Mouse (Mus musculus) forebrain, postnatal 0 days (tissue): ENCODE results near the gene Rabggtb. TPM values are rescaled to one million over a fixed set of nuclear protein-coding genes. Genes with fewer than 3 reads are reported as not detected.
A peak's percentile ranks its signal among the peaks of the same experiment; 100 is the strongest.

Source experiments
- ATAC-seq: fragments of 200-750 bp; cut with Nextera tagmentation; 2 replicates; pipeline ENCODE4 v1.8.0; 2017; ENCODE audit warnings: mild to moderate bottlenecking, moderate library complexity
- DNase-seq: peaks from one replicate; pipeline ENCODE4 v3.0.0-alpha.2; 2015
- H3K27ac ChIP-seq: fragments of 300-500 bp; sonication (generic); 2 replicates; pipeline ENCODE4 v1.5.1; 2014; ENCODE audit warnings: low read depth, mild to moderate bottlenecking, antibody characterized with exemption, low read length, moderate library complexity, mixed read lengths
- H3K27me3 ChIP-seq: fragments of 300-500 bp; sonication (generic); 2 replicates; pipeline ENCODE4 v1.6.1; 2014; ENCODE audit warnings: mild to moderate bottlenecking, low read length, mixed read lengths; ENCODE audit not compliant: insufficient read depth
- H3K36me3 ChIP-seq: fragments of 300-500 bp; sonication (generic); 2 replicates; pipeline ENCODE4 v1.6.1; 2014; ENCODE audit warnings: mild to moderate bottlenecking, moderate library complexity; ENCODE audit not compliant: insufficient read depth
- H3K4me1 ChIP-seq: fragments of 300-500 bp; sonication (generic); 2 replicates; pipeline ENCODE4 v1.6.1; 2014; ENCODE audit warnings: antibody characterized with exemption; ENCODE audit not compliant: insufficient read depth
- H3K4me2 ChIP-seq: fragments of 300-500 bp; sonication (generic); 2 replicates; pipeline ENCODE4 v1.6.1; 2014; ENCODE audit warnings: low read depth, mild to moderate bottlenecking, moderate library complexity
- H3K4me3 ChIP-seq: fragments of 300-500 bp; sonication (generic); 2 replicates; pipeline ENCODE4 v1.5.1; 2014; ENCODE audit warnings: low read depth, low read length, mixed read lengths
- H3K9ac ChIP-seq: fragments of 300-500 bp; sonication (generic); 2 replicates; pipeline ENCODE4 v1.6.1; 2014; ENCODE audit warnings: mild to moderate bottlenecking
- H3K9me3 ChIP-seq: fragments of 300-500 bp; sonication (generic); 2 replicates; pipeline ENCODE4 v1.6.1; 2016; ENCODE audit warnings: low read length
- CTCF ChIP-seq: sonication (generic); IDR thresholded peaks from 2 replicates; pipeline ENCODE4 v1.5.1; 2016; ENCODE audit warnings: antibody characterized with exemption, control low read depth, low read depth
- WGBS: fragments of 180-500 bp; shearing (Covaris S2); extraction: QIAGEN DNeasy Blood & Tissue Kit; methylation state at CpG from one replicate; pipeline ENCODE4 v1.1.7; 2014; 5-methylcytosine and 5-hydroxymethylcytosine counted together
- polyA plus RNA-seq: library from polyadenylated mRNA; unstranded; fragments of >200 nt; fragmentation: Nextera tagmentation; extraction: Ambion mirVana; gene quantifications from 2 replicates; pipeline ENCODE4 v1.2.1, GENCODE M21; 2015
- total RNA-seq: library from RNA; depleted of rRNA; stranded (reverse); fragments of >200 nt; gene quantifications from 2 replicates; pipeline ENCODE4 v1.2.3, GENCODE M21; 2014

The Rabggtb gene
- total and polyA plus RNA-seq, 2 experiments from 2014 or later = 56.9 to 71.2 TPM

DNA sequence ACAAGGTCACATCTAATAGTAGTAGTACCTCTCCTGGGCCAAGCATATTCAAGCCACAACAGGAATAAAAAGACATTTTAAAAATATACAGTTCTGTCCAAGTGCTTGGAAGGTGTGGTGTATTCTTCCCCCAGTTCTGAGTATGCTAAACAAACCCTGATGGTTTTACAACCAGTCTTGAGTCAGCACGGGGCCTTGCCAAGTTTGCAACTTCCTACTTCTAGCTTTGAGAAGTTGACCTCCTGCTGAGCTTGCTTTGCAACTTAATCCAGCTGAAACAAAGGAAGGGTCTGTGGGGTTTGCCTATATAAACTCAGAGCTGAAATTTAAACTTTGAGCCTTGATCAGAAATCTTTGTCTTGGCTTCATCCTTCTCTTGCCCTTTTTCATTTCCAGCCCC, 4.4 kb upstream of the Rabggtb start:
- WGBS = 3% methylated on average over 1 of the region's 1 CpGs
- Histone ChIP-seq H3K9ac (no peak overlapping the region), H3K9me3 (no peaks in the 10 kb centered on the region), H3K4me3 (no peak overlapping the region), H3K4me2 (no peak overlapping the region), H3K27ac (no peak overlapping the region), H3K27me3 (no peaks in the 10 kb centered on the region), H3K36me3 (no peaks in the 10 kb centered on the region), H3K4me1 (no peaks in the 10 kb centered on the region)
- TF ChIP-seq CTCF = no peak
- ATAC-seq (no peak), DNase-seq (no peak)

DNA sequence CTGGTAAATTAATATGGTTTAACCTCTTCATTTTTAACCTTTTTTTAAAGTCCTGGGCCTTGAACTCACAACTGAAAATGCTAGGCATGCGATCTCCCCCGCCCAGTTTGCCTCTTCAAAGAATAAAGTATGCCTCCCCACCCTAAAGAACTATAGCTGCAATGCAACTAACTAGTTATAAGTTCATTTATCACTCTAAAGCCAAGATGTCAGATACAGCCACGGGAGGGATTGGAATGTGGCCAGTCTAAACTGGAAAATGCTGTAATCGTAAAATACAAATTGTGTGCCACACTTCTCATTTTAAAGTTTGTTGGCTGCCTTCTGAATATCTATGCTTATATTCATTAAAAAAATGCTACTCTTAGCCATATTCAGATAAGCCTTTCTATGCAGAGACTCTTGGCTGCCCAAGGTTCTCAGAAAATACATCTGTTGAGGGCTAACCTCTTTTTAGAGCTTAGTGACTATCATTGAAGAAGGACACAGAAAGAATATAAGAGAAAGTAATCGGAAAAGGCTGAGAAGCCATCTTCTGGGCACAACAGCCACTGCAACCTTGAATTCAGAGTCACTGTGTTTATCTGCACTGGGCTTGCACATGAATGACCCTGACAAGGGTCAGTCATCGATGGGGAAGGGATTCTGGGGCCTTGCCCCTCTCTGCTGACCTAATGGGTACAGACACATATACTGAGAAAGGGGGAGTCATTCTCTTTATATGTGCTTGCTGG, 868 bp upstream of the Rabggtb start:
- DNase-seq (peak; percentile 14), ATAC-seq (no peak)
- peaks cover 23% of the 10 kb centered on the region for H3K36me3 ChIP-seq
- peak; percentile 38 for TF ChIP-seq CTCF
- peak overlapping the region; percentile 92 for H3K27ac ChIP-seq
- H3K9me3 ChIP-seq = no peaks in the 10 kb centered on the region
- no peaks in the 10 kb centered on the region for H3K27me3 ChIP-seq
- peaks cover 13% of the 10 kb centered on the region for H3K4me1 ChIP-seq
- peak overlapping the region; percentile 88 for H3K9ac ChIP-seq
- H3K4me2 ChIP-seq = peak overlapping the region; percentile 77
- H3K4me3 ChIP-seq = peak overlapping the region; percentile 85
- WGBS = 48% methylated on average over 6 of the region's 6 CpGs

DNA sequence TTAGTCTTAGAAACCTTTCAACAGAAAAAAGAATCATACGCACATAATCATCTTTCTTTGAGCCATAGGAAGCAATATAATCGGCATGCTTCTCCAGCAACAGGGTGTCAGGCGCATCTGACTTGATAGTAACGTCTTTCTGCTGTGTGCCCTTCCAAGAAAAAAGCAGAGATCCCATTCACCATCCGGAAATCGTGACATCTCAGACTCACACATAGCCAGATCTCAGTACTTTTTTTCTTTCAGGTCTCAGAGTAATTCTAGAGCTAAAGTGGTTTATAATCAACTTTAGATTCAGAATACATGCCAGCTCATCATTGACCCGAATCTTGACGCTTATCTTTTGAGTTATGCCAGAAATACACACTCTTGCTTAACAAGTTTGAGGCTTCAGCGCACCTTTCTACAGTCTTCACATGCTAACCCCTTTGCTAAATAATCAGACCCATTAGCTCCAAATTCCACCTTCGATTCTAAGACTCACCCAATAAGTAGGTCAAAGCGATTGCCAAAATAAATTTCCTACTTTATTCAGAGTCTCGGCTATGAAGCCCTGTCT, 848 bp downstream of the Rabggtb start:
- Histone ChIP-seq H3K4me1 (peaks cover 15% of the 10 kb centered on the region), H3K36me3 (peaks cover 36% of the 10 kb centered on the region), H3K27ac (peak overlapping the region; percentile 92), H3K4me3 (peak overlapping the region; percentile 85), H3K27me3 (no peaks in the 10 kb centered on the region), H3K9me3 (no peaks in the 10 kb centered on the region), H3K4me2 (peak overlapping the region; percentile 77), H3K9ac (peak overlapping the region; percentile 88)
- WGBS = 5% methylated on average over 12 of the region's 12 CpGs
- ATAC-seq (no peak), DNase-seq (no peak)
- TF ChIP-seq CTCF = no peak

DNA sequence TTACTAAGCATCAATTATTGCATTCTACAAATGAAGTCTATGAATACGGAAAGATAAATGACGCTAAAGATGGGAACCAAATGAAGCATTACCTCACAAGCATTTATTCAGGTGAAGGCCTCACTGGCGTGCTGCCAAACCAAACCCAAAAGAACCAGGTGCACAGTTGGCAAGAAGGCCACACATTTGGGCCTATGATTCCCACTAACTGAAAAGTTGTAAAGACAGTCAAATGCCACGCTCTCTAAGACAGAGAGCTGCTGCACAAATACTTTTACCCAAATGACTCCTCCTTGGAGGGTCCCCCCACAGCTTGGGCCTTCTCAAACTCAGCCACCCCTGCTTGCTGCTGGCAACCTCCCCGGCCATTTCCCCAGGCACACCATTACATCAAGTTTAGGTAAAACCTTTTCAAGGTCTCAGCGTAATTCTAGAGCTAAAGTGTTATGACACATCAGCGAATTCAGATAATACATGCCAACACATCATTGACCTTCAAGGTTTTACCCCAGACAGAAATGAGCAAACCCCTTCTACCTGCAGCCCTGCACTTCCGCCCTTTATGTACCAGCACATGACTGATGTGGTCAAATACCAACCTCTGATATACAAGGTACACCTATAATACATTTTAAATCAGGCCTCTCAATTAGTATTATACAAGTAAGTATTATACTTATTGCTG, 1.5 kb downstream of the Rabggtb start:
- peaks cover 15% of the 10 kb centered on the region for H3K4me1 ChIP-seq
- H3K4me2 ChIP-seq = peak overlapping the region; percentile 77
- ATAC-seq (no peak), DNase-seq (no peak)
- peak overlapping the region; percentile 85 for H3K4me3 ChIP-seq
- TF ChIP-seq CTCF = no peak
- no peaks in the 10 kb centered on the region for H3K27me3 ChIP-seq
- 41% methylated on average over 8 of the region's 8 CpGs for WGBS
- H3K27ac ChIP-seq = no peak overlapping the region
- H3K9me3 ChIP-seq = no peaks in the 10 kb centered on the region
- peaks cover 42% of the 10 kb centered on the region for H3K36me3 ChIP-seq
- H3K9ac ChIP-seq = peak overlapping the region; percentile 88

- H3K36me3 ChIP-seq = peaks cover 50% of the 10 kb centered on the region
- H3K9ac ChIP-seq = no peak overlapping the region
- 77% methylated on average over 7 of the region's 7 CpGs for WGBS
- no peak for TF ChIP-seq CTCF
- H3K27me3 ChIP-seq = no peaks in the 10 kb centered on the region
- H3K4me3 ChIP-seq = no peak overlapping the region
- DNase-seq = no peak
- peak overlapping the region; percentile 77; the same call in 1 of the 2 replicates for H3K4me2 ChIP-seq
- no peaks in the 10 kb centered on the region for H3K9me3 ChIP-seq
- H3K27ac ChIP-seq = no peak overlapping the region
- ATAC-seq = no peak
- H3K4me1 ChIP-seq = peaks cover 15% of the 10 kb centered on the region
Observed at GRCm38 (mm10) chr3:153910489-153910888, 2.3 kb downstream of the Rabggtb start.

DNA sequence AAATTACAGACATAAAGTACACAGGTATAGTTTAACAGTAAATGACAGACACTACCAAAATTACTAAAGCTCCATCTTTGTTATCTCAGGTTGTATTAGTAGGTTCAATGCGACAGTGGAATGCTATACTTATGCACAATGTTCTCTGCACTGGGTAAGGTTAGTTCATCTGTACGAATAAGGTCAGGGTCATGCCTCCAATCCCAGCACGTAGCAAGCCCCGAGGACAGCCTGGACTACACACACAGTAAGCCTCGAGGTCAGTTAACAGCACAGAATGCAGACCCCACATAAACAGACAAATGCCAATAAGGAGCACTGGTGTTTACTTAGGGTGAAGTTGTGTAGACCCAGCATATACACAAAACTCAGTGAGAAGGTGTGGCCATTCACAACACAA, 3.9 kb downstream of the Rabggtb start:
- 80% methylated on average over 5 of the region's 5 CpGs for WGBS
- Histone ChIP-seq H3K27ac (no peak overlapping the region), H3K9ac (no peak overlapping the region), H3K4me3 (no peak overlapping the region), H3K27me3 (no peaks in the 10 kb centered on the region), H3K36me3 (peaks cover 66% of the 10 kb centered on the region), H3K4me1 (peaks cover 15% of the 10 kb centered on the region), H3K9me3 (no peaks in the 10 kb centered on the region), H3K4me2 (no peak overlapping the region)
- ATAC-seq = no peak
- TF ChIP-seq CTCF = no peak
- DNase-seq = no peak
